Comparison of ENCODE assay signal across 8 mouse cellular contexts in the genomic region with DNA sequence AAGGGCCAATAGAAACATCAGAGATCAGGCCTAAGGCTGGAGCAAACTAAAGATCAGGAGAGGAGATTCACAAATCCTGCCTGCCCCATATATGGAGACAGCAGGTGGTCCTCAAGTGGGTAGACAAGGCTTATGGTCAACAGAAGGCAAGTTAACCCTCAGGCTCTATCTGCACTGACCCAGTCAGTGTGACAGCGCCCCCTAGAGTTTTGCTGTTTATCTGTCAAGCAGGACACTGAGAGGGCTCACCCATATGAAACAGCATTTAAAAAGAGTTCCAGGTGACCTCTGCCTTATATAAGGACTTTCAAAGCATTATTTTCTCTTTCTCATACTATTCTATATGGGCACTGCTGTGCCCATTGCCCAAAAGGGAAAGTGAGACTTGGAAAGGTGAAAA.
DNase-seq lines count a peak whose midpoint lies in the region; ATAC-seq and TF ChIP-seq lines count a peak whose summit lies in the region.

No protein-coding gene starts in this region.

- no peaks in the 10 kb centered on the region for H3K9me3 ChIP-seq in heart, postnatal 0 days (replicated peaks; ENCODE audit: control insufficient read depth, low read length)
- H3K9me3 ChIP-seq in stomach, postnatal 0 days (ENCODE audit: control insufficient read depth, low read length): no peaks in the 10 kb centered on the region

- H3K9ac ChIP-seq in heart, postnatal 0 days (replicated peaks; ENCODE audit: low read depth, low read length): no peak overlapping the region
- H3K9ac ChIP-seq in stomach, postnatal 0 days (ENCODE audit: low read length): no peak overlapping the region

- no peaks in the 10 kb centered on the region for H3K4me1 ChIP-seq in heart, postnatal 0 days (ENCODE audit: control insufficient read depth, insufficient read depth)
- H3K4me1 ChIP-seq in bone marrow macrophage, adult 2 months (ENCODE audit: control insufficient read depth, insufficient read depth, low read length): peaks cover 11% of the 10 kb centered on the region
- H3K4me1 ChIP-seq in stomach, postnatal 0 days (replicated peaks; ENCODE audit: control insufficient read depth, insufficient read depth): no peaks in the 10 kb centered on the region

- no peak for DNase-seq in heart, postnatal 0 days (ENCODE audit: low spot score)
- no peak for DNase-seq in heart, postnatal 10 days
- peak; percentile 5 for DNase-seq in thymus, postnatal 0 days (ENCODE audit: low spot score)
- DNase-seq in thymus, adult 18-20 months: no peak
- no peak for DNase-seq in stomach, postnatal 0 days (ENCODE audit: low spot score)
- no peak for DNase-seq in right cerebral cortex, postnatal 25 days
- DNase-seq in T-cell, adult 2 months (ENCODE audit: low spot score): no peak

- 11% methylated on average over 1 of the region's 1 CpGs for WGBS in heart, postnatal 0 days
- 12% methylated on average over 1 of the region's 1 CpGs for WGBS in stomach, postnatal 0 days

- H3K27ac ChIP-seq in heart, postnatal 0 days (ENCODE audit: low read depth): no peak overlapping the region
- no peak overlapping the region for H3K27ac ChIP-seq in bone marrow macrophage, adult 2 months (ENCODE audit: insufficient read depth, low read depth, low read length)
- no peak overlapping the region for H3K27ac ChIP-seq in stomach, postnatal 0 days (replicated peaks)

- no peak for ATAC-seq in heart, postnatal 0 days (ENCODE audit: insufficient read depth, low read depth)
- no peak for ATAC-seq in stomach, postnatal 0 days (ENCODE audit: low FRiP score, low TSS enrichment)

- intact Hi-C loops in heart, postnatal 10 days (cut with DNase I): no loop called here

- no peaks in the 10 kb centered on the region for H3K27me3 ChIP-seq in heart, postnatal 0 days (ENCODE audit: control insufficient read depth, insufficient read depth, low read length)
- no peaks in the 10 kb centered on the region for H3K27me3 ChIP-seq in stomach, postnatal 0 days (ENCODE audit: control insufficient read depth, insufficient read depth, low read length)

- TF ChIP-seq POLR2A in bone marrow macrophage, adult 2 months (IDR thresholded peaks at IDR 0.05; ENCODE audit: borderline replicate concordance, low read depth, low read length): no peak

- no peak for TF ChIP-seq EP300 in heart, postnatal 0 days (IDR thresholded peaks at IDR 0.05; ENCODE audit: low read depth)
- no peak for TF ChIP-seq EP300 in stomach, postnatal 0 days (optimal IDR thresholded peaks at IDR 0.05)

- TF ChIP-seq CTCF in heart, postnatal 0 days (IDR thresholded peaks at IDR 0.05; ENCODE audit: low read depth): peak; percentile 12; the same call in 1 of the 2 replicates
- peak; percentile 56; the same call in 1 of the 2 replicates for TF ChIP-seq CTCF in bone marrow macrophage, adult 2 months (IDR thresholded peaks at IDR 0.05; ENCODE audit: low read depth, low read length)
- TF ChIP-seq CTCF in stomach, postnatal 0 days (IDR thresholded peaks at IDR 0.05; ENCODE audit: low read depth): peak; percentile 30

- no peak overlapping the region for H3K4me2 ChIP-seq in heart, postnatal 0 days (ENCODE audit: low read depth, low read length)
- H3K4me2 ChIP-seq in stomach, postnatal 0 days (replicated peaks; ENCODE audit: low read depth): no peak overlapping the region

- H3K36me3 ChIP-seq in heart, postnatal 0 days (replicated peaks; ENCODE audit: control insufficient read depth, insufficient read depth, low read length): no peaks in the 10 kb centered on the region
- no peaks in the 10 kb centered on the region for H3K36me3 ChIP-seq in stomach, postnatal 0 days (ENCODE audit: control insufficient read depth, insufficient read depth, low read length)

- H3K4me3 ChIP-seq in heart, postnatal 0 days (ENCODE audit: low read depth, low read length): no peak overlapping the region
- no peak overlapping the region for H3K4me3 ChIP-seq in bone marrow macrophage, adult 2 months (ENCODE audit: insufficient read depth, low read length)
- H3K4me3 ChIP-seq in stomach, postnatal 0 days (ENCODE audit: low read depth, low read length): no peak overlapping the region
